Mouse (Mus musculus): ENCODE measurements around the gene Irf2bp2. TPM values are rescaled to one million over a fixed set of nuclear protein-coding genes. Genes with fewer than 3 reads are reported as not detected.
A peak's percentile ranks its signal among the peaks of the same experiment; 100 is the strongest.

The Irf2bp2 gene
- polyA plus RNA-seq, 1 experiment from 2014 or later: 9.9 TPM

GRCm38 (mm10) chr8:126542090-126542689, 51.6 kb downstream of the Irf2bp2 start:
- H3K36me3 ChIP-seq (ENCODE audit: control insufficient read depth, insufficient read depth, low read length): no peaks in the 10 kb centered on the region
- no peak for ATAC-seq (ENCODE audit: insufficient read depth, low FRiP score)
- no peak overlapping the region for H3K4me3 ChIP-seq (replicated peaks; ENCODE audit: low read length)

GRCm38 (mm10) chr8:126540298-126540697, 53.5 kb downstream of the Irf2bp2 start:
- no peaks in the 10 kb centered on the region for H3K9me3 ChIP-seq (replicated peaks; ENCODE audit: control insufficient read depth, low read length)
- 55% methylated on average over 5 of the region's 5 CpGs for WGBS
- H3K36me3 ChIP-seq (ENCODE audit: control insufficient read depth, insufficient read depth, low read length): no peaks in the 10 kb centered on the region
- no peak overlapping the region for H3K4me3 ChIP-seq (replicated peaks; ENCODE audit: low read length)
- H3K9ac ChIP-seq (ENCODE audit: low read length): no peak overlapping the region
- no peak for ATAC-seq (ENCODE audit: insufficient read depth, low FRiP score)
- H3K27me3 ChIP-seq (ENCODE audit: control insufficient read depth, insufficient read depth, low read length): no peaks in the 10 kb centered on the region
- peaks cover 37% of the 10 kb centered on the region for H3K4me1 ChIP-seq (ENCODE audit: control insufficient read depth, insufficient read depth, low read length)
- H3K27ac ChIP-seq (ENCODE audit: low read length): peak overlapping the region; percentile 78; the same call in 1 of the 2 replicates
- no peak overlapping the region for H3K4me2 ChIP-seq (ENCODE audit: low read depth, low read length)

More at GRCm38 (mm10) chr8:126542090-126542689, 51.6 kb downstream of the Irf2bp2 start:
- peaks cover 25% of the 10 kb centered on the region for H3K4me1 ChIP-seq (ENCODE audit: control insufficient read depth, insufficient read depth, low read length)
- no peak overlapping the region for H3K27ac ChIP-seq (ENCODE audit: low read length)
- H3K4me2 ChIP-seq (ENCODE audit: low read depth, low read length): no peak overlapping the region
- no peak overlapping the region for H3K9ac ChIP-seq (ENCODE audit: low read length)
- no peaks in the 10 kb centered on the region for H3K27me3 ChIP-seq (ENCODE audit: control insufficient read depth, insufficient read depth, low read length)
- WGBS: 66% methylated on average over 10 of the region's 10 CpGs
- H3K9me3 ChIP-seq (replicated peaks; ENCODE audit: control insufficient read depth, low read length): no peaks in the 10 kb centered on the region

GRCm38 (mm10) chr8:126539355-126540093, 54.3 kb downstream of the Irf2bp2 start:
- no peaks in the 10 kb centered on the region for H3K27me3 ChIP-seq (ENCODE audit: control insufficient read depth, insufficient read depth, low read length)
- peak overlapping the region; percentile 78 for H3K27ac ChIP-seq (ENCODE audit: low read length)
- H3K9me3 ChIP-seq (replicated peaks; ENCODE audit: control insufficient read depth, low read length): no peaks in the 10 kb centered on the region
- ATAC-seq (ENCODE audit: insufficient read depth, low FRiP score): peak; percentile 54; the same call in 1 of the 2 replicates
- H3K36me3 ChIP-seq (ENCODE audit: control insufficient read depth, insufficient read depth, low read length): no peaks in the 10 kb centered on the region
- no peak overlapping the region for H3K9ac ChIP-seq (ENCODE audit: low read length)
- 27% methylated on average over 10 of the region's 10 CpGs for WGBS
- peak overlapping the region; percentile 27; the same call in 1 of the 2 replicates for H3K4me2 ChIP-seq (ENCODE audit: low read depth, low read length)
- H3K4me3 ChIP-seq (replicated peaks; ENCODE audit: low read length): no peak overlapping the region
- peaks cover 37% of the 10 kb centered on the region for H3K4me1 ChIP-seq (ENCODE audit: control insufficient read depth, insufficient read depth, low read length)

GRCm38 (mm10) chr8:126538648-126539354, 55.0 kb downstream of the Irf2bp2 start:
- peaks cover 37% of the 10 kb centered on the region for H3K4me1 ChIP-seq (ENCODE audit: control insufficient read depth, insufficient read depth, low read length)
- H3K4me3 ChIP-seq (replicated peaks; ENCODE audit: low read length): no peak overlapping the region
- H3K9me3 ChIP-seq (replicated peaks; ENCODE audit: control insufficient read depth, low read length): no peaks in the 10 kb centered on the region
- WGBS: 15% methylated on average over 12 of the region's 12 CpGs
- no peak overlapping the region; the same call in 1 of the 2 replicates for H3K9ac ChIP-seq (ENCODE audit: low read length)
- H3K36me3 ChIP-seq (ENCODE audit: control insufficient read depth, insufficient read depth, low read length): no peaks in the 10 kb centered on the region
- ATAC-seq (ENCODE audit: insufficient read depth, low FRiP score): 0 out of 2 replicates have a peak, but pooled peaks have one; percentile 5
- no peaks in the 10 kb centered on the region for H3K27me3 ChIP-seq (ENCODE audit: control insufficient read depth, insufficient read depth, low read length)
- H3K4me2 ChIP-seq (ENCODE audit: low read depth, low read length): peak overlapping the region; percentile 27; the same call in 1 of the 2 replicates
- H3K27ac ChIP-seq (ENCODE audit: low read length): peak overlapping the region; percentile 78

Other genes starting within 250 kb of the Irf2bp2 start
- gene Coa6, start 171.5 kb downstream of the Irf2bp2 start, polyA plus RNA-seq (2015; fragmentation: Nextera tagmentation; extraction: Ambion mirVana): 49.0 and 56.7 TPM in 2 replicates
- 1.6 and 2.2 TPM in 2 replicates for gene Tarbp1, start 118.9 kb downstream of the Irf2bp2 start, polyA plus RNA-seq (2015; fragmentation: Nextera tagmentation; extraction: Ambion mirVana)

Data from stomach, embryonic 16.5 days (tissue).